Mouse (Mus musculus) C2C12 (cell line): ENCODE data around the gene Pde11a. TPM values are rescaled to one million over a fixed set of nuclear protein-coding genes. Genes with fewer than 3 reads are reported as not detected.

ENCODE experiments used
- H3K27me3 ChIP-seq: one replicate; pipeline ENCODE4 v1.6.1; 2011; ENCODE audit not compliant: control insufficient read depth, insufficient read depth, insufficient read length
- H3K36me3 ChIP-seq: one replicate; pipeline ENCODE4 v1.6.1; 2011; ENCODE audit not compliant: control insufficient read depth, insufficient read depth
- H3K4me3 ChIP-seq: one replicate; pipeline ENCODE4 v1.5.1; 2011; ENCODE audit warnings: mild to moderate bottlenecking, control low read depth; ENCODE audit not compliant: poor library complexity, insufficient read depth, severe bottlenecking
- H3K79me2 ChIP-seq: one replicate; pipeline ENCODE4 v1.6.1; 2011; ENCODE audit not compliant: control insufficient read depth, insufficient read depth
- H3K79me3 ChIP-seq: one replicate; pipeline ENCODE4 v1.6.1; 2011; ENCODE audit warnings: low read depth, control low read depth
- H3ac ChIP-seq: one replicate; pipeline ENCODE3; 2011; ENCODE audit warnings: low read depth; ENCODE audit not compliant: control insufficient read depth, insufficient read length
- CEBPB ChIP-seq: IDR thresholded peaks from one replicate; pipeline ENCODE4 v1.6.1; 2011; ENCODE audit warnings: low read depth, mild to moderate bottlenecking, control low read depth, moderate library complexity
- CTCF ChIP-seq: IDR thresholded peaks from one replicate; pipeline ENCODE4 v1.5.1; 2011; ENCODE audit not compliant: control insufficient read depth, insufficient read depth, insufficient read length
- FOSL1 ChIP-seq: IDR thresholded peaks from one replicate; pipeline ENCODE4 v1.8.0; 2011; ENCODE audit warnings: mild to moderate bottlenecking, low read length; ENCODE audit not compliant: poor library complexity, insufficient read depth, severe bottlenecking
- MAX ChIP-seq: IDR thresholded peaks from one replicate; pipeline ENCODE4 v1.6.1; 2011; ENCODE audit warnings: mild to moderate bottlenecking, control low read depth
- MYOD1 ChIP-seq: IDR thresholded peaks from one replicate; pipeline ENCODE4 v1.6.1; 2011; ENCODE audit warnings: low read depth; ENCODE audit not compliant: control insufficient read depth, insufficient read length
- MYOG ChIP-seq: IDR thresholded peaks from one replicate; pipeline ENCODE4 v1.6.1; 2011; ENCODE audit not compliant: control insufficient read depth, insufficient read length; ENCODE audit errors: extremely low read depth
- USF1 ChIP-seq: IDR thresholded peaks from one replicate; pipeline ENCODE4 v1.6.1; 2011; ENCODE audit warnings: low read depth, mild to moderate bottlenecking, control low read depth, moderate library complexity
- polyA plus RNA-seq: library from polyadenylated mRNA; unstranded; fragments of >200 nt; fragmentation: generic; extraction: Trizol; gene quantifications from one replicate; pipeline ENCODE4 v1.2.1, GENCODE M21; 2012; ENCODE audit warnings: missing spikeins

Gene Pde11a
- polyA plus RNA-seq, 1 experiment, result not detected

GRCm38 (mm10) chr2:76100597-76100996 is 238.0 kb downstream of the Pde11a start:
- TF ChIP-seq MAX (no peak), USF1 (no peak), CTCF (no peak), CEBPB (no peak), FOSL1 (no peak), MYOD1 (no peak), MYOG (no peak)
- Histone ChIP-seq H3K79me2 (no peaks in the 10 kb centered on the region), H3ac (no peak overlapping the region), H3K79me3 (no peaks in the 10 kb centered on the region), H3K4me3 (no peak overlapping the region), H3K27me3 (peaks cover 35% of the 10 kb centered on the region), H3K36me3 (no peaks in the 10 kb centered on the region)

DNA sequence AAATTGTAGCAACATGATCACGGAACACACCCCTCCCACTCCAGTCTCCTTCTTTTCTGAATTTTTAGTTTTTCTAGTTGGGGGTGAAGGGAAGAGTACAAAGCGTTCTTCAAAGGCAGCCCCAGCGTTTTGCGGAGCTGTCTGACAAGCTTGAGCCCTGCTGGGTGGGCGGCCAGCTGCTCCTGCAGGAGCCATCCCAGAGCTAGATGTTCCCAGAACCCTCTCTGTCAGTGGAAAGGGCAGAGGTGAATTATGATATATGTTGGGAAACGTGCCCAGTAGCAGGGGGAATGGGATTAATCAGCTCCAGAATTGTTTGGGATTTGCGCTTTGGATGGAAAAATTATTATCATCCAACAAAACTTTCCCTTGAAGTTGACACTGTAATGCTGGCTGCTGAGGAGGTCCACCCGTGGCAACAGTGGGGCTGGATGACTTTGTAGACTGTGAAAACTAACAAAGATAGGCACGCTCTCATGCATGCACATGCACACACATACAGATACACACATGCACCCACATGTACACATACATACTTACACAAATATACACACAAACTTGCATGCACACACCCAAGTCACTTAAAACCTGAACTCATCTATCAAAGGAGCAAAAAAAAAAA is 238.7 kb downstream of the Pde11a start:
- H3K4me3 ChIP-seq, result no peak overlapping the region
- H3K36me3 ChIP-seq, result no peaks in the 10 kb centered on the region
- H3ac ChIP-seq, result no peak overlapping the region
- H3K79me2 ChIP-seq, result no peaks in the 10 kb centered on the region
- no peaks in the 10 kb centered on the region for H3K79me3 ChIP-seq
- no peak for TF ChIP-seq MYOD1
- no peak for TF ChIP-seq USF1
- no peak for TF ChIP-seq MYOG
- TF ChIP-seq FOSL1, result no peak
- no peak for TF ChIP-seq CTCF
- H3K27me3 ChIP-seq, result peaks cover 36% of the 10 kb centered on the region

GRCm38 (mm10) chr2:76098381-76098780 is 240.2 kb downstream of the Pde11a start:
- TF ChIP-seq FOSL1, result no peak
- TF ChIP-seq MAX, result no peak
- no peak for TF ChIP-seq MYOG
- TF ChIP-seq CTCF, result no peak
- TF ChIP-seq MYOD1, result no peak
- no peak for TF ChIP-seq CEBPB
- no peak for TF ChIP-seq USF1
- H3K79me3 ChIP-seq, result no peaks in the 10 kb centered on the region
- no peak overlapping the region for H3K4me3 ChIP-seq

DNA sequence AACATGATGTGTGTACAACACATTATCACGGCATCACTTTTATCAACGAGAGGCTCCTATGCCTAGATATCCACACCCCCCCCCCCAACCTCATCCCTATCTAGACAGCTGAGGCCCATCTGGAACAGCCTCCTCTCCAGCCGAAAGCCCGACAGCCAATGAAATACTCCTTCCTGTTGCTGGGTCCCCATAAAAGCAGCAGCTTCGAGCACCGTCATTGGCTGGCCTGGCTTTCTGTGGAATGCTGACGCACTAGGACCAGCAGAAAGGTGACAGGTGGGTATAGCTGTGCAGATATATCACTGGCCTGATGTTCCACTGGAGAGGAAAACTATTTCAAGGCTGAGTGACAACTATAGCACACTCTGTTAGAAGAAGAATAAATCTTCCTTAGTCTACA is 240.7 kb downstream of the Pde11a start:
- Histone ChIP-seq H3K4me3 (no peak overlapping the region), H3K27me3 (peaks cover 38% of the 10 kb centered on the region), H3ac (no peak overlapping the region), H3K36me3 (no peaks in the 10 kb centered on the region), H3K79me3 (no peaks in the 10 kb centered on the region), H3K79me2 (no peaks in the 10 kb centered on the region)
- no peak for TF ChIP-seq CTCF

More at GRCm38 (mm10) chr2:76098381-76098780, 240.2 kb downstream of the Pde11a start:
- Histone ChIP-seq H3K36me3 (no peaks in the 10 kb centered on the region), H3K27me3 (peaks cover 38% of the 10 kb centered on the region), H3ac (no peak overlapping the region), H3K79me2 (no peaks in the 10 kb centered on the region)

DNA sequence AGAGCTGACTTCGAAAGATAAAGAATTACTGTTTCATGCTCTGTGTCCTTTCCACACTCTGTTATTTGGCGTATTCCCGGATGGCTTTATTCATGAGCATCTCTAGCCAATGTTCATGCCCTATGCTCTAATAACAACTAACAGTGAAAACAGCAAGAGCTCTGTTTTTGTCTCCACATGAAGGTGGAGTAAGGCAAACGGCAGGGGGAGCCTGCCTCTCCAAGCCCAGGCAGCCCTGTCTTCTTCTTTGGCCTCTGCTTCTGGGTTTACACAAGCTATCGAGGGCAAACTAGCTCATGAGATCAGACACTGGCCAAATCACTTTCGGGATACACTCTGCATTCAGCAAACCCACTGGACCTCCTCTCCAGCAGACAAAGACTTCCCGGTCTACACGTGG is 241.3 kb downstream of the Pde11a start:
- no peak for TF ChIP-seq MYOD1
- TF ChIP-seq CTCF, result no peak
- TF ChIP-seq MAX, result no peak
- no peak for TF ChIP-seq MYOG
- TF ChIP-seq CEBPB, result no peak
- no peak for TF ChIP-seq FOSL1
- no peak overlapping the region for H3K4me3 ChIP-seq

DNA sequence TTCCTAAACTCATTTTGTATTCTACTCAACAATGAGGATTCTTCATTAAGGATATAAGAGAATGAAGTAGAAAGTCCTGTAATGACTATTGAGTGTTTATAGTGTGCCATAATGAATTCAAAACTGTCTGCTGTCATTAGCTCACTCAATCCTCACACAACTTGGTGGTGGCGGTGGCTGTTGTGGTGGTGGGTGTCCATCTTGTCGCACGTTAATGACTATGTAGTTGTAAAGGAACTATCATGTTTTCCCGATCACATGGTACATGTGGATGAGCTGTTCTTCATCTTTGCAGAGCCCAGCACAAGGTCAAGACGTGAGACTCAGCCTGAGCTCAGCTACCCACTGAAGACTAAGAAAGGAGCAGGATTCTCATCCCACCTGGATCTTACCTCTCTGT is 242.7 kb downstream of the Pde11a start:
- Histone ChIP-seq H3K36me3 (no peaks in the 10 kb centered on the region), H3ac (no peak overlapping the region), H3K79me3 (no peaks in the 10 kb centered on the region), H3K27me3 (peaks cover 38% of the 10 kb centered on the region), H3K79me2 (no peaks in the 10 kb centered on the region), H3K4me3 (no peak overlapping the region)
- TF ChIP-seq CTCF (no peak), MAX (no peak), MYOD1 (no peak), CEBPB (no peak), USF1 (no peak), MYOG (no peak), FOSL1 (no peak)

More for the DNA sequence above, 241.3 kb downstream of the Pde11a start:
- Histone ChIP-seq H3K79me3 (no peaks in the 10 kb centered on the region), H3K36me3 (no peaks in the 10 kb centered on the region), H3ac (no peak overlapping the region), H3K79me2 (no peaks in the 10 kb centered on the region), H3K27me3 (peaks cover 40% of the 10 kb centered on the region)
